Mouse (Mus musculus) neural tube, embryonic 15.5 days (tissue): ENCODE results near the gene Cd151. TPM values are rescaled to one million over a fixed set of nuclear protein-coding genes. Genes with fewer than 3 reads are reported as not detected.

Source experiments
- ATAC-seq: fragments of 200-750 bp; cut with Nextera tagmentation; 2 replicates; pipeline ENCODE4 v1.8.0; 2017; ENCODE audit warnings: mild to moderate bottlenecking, moderate TSS enrichment, moderate library complexity; ENCODE audit not compliant: low FRiP score
- H3K27ac ChIP-seq: fragments of 300-500 bp; sonication (generic); replicated peaks from 2 replicates; pipeline ENCODE4 v1.5.1; 2015; ENCODE audit warnings: mild to moderate bottlenecking, inconsistent platforms
- H3K27me3 ChIP-seq: fragments of 300-500 bp; sonication (generic); replicated peaks from 2 replicates; pipeline ENCODE4 v1.6.1; 2015; ENCODE audit warnings: inconsistent platforms
- H3K36me3 ChIP-seq: fragments of 300-500 bp; sonication (generic); 2 replicates; pipeline ENCODE4 v1.6.1; 2015; ENCODE audit warnings: inconsistent platforms
- H3K4me1 ChIP-seq: fragments of 300-500 bp; sonication (generic); 2 replicates; pipeline ENCODE4 v1.6.1; 2015; ENCODE audit warnings: inconsistent platforms
- H3K4me2 ChIP-seq: fragments of 300-500 bp; sonication (generic); 2 replicates; pipeline ENCODE4 v1.6.1; 2015; ENCODE audit warnings: inconsistent platforms, mild to moderate bottlenecking, moderate library complexity
- H3K4me3 ChIP-seq: fragments of 300-500 bp; sonication (generic); replicated peaks from 2 replicates; pipeline ENCODE4 v1.5.1; 2015; ENCODE audit warnings: mild to moderate bottlenecking, inconsistent platforms
- H3K9ac ChIP-seq: fragments of 300-500 bp; sonication (generic); replicated peaks from 2 replicates; pipeline ENCODE4 v1.6.1; 2015; ENCODE audit warnings: mild to moderate bottlenecking, inconsistent platforms
- H3K9me3 ChIP-seq: fragments of 300-500 bp; sonication (generic); replicated peaks from 2 replicates; pipeline ENCODE4 v1.6.1; 2016; ENCODE audit warnings: inconsistent platforms
- WGBS: fragments of 180-500 bp; shearing (Covaris S2); methylation state at CpG from one replicate; pipeline ENCODE4 v1.1.7; 2015; ENCODE audit warnings: mixed read lengths; 5-methylcytosine and 5-hydroxymethylcytosine counted together
- polyA plus RNA-seq: library from polyadenylated mRNA; unstranded; fragments of >200 nt; fragmentation: Nextera tagmentation; extraction: Ambion mirVana; gene quantifications from 2 replicates; pipeline ENCODE4 v1.2.1, GENCODE M21; 2015

Cd151 gene
- polyA plus RNA-seq, 1 experiment from 2014 or later, result 25.1 TPM

- Histone ChIP-seq H3K4me1 (peaks cover 3% of the 10 kb centered on the region; the same call in 1 of the 2 replicates), H3K27ac (no peak overlapping the region), H3K9me3 (no peaks in the 10 kb centered on the region), H3K4me2 (no peak overlapping the region), H3K9ac (no peak overlapping the region), H3K4me3 (no peak overlapping the region), H3K36me3 (peaks cover 39% of the 10 kb centered on the region), H3K27me3 (no peaks in the 10 kb centered on the region)
- WGBS, result 95% methylated on average over 4 of the region's 4 CpGs
- ATAC-seq, result no peak
Observed at GRCm38 (mm10) chr7:141517638-141518037, 50.4 kb downstream of the Cd151 start.

- Histone ChIP-seq H3K4me2 (no peak overlapping the region), H3K9ac (no peak overlapping the region), H3K27ac (no peak overlapping the region), H3K4me3 (no peak overlapping the region), H3K4me1 (peaks cover 3% of the 10 kb centered on the region; the same call in 1 of the 2 replicates), H3K27me3 (no peaks in the 10 kb centered on the region), H3K9me3 (no peaks in the 10 kb centered on the region), H3K36me3 (peaks cover 38% of the 10 kb centered on the region)
- 69% methylated on average over 5 of the region's 5 CpGs for WGBS
- no peak for ATAC-seq
Observed at GRCm38 (mm10) chr7:141518296-141518695, 51.1 kb downstream of the Cd151 start.

GRCm38 (mm10) chr7:141518926-141519325 is 51.7 kb downstream of the Cd151 start:
- H3K36me3 ChIP-seq, result peaks cover 32% of the 10 kb centered on the region
- no peak for ATAC-seq
- WGBS, result 64% methylated on average over 3 of the region's 3 CpGs

GRCm38 (mm10) chr7:141519795-141520194 is 52.6 kb downstream of the Cd151 start:
- Histone ChIP-seq H3K27ac (no peak overlapping the region), H3K4me3 (no peak overlapping the region), H3K27me3 (no peaks in the 10 kb centered on the region), H3K9me3 (no peaks in the 10 kb centered on the region), H3K4me1 (peaks cover 3% of the 10 kb centered on the region; the same call in 1 of the 2 replicates), H3K9ac (no peak overlapping the region), H3K4me2 (no peak overlapping the region), H3K36me3 (peaks cover 35% of the 10 kb centered on the region)
- no peak for ATAC-seq
- 87% methylated on average over 1 of the region's 1 CpGs for WGBS

More at GRCm38 (mm10) chr7:141518926-141519325, 51.7 kb downstream of the Cd151 start:
- Histone ChIP-seq H3K9ac (no peak overlapping the region), H3K4me2 (no peak overlapping the region), H3K9me3 (no peaks in the 10 kb centered on the region), H3K4me3 (no peak overlapping the region), H3K27me3 (no peaks in the 10 kb centered on the region), H3K27ac (no peak overlapping the region), H3K4me1 (peaks cover 3% of the 10 kb centered on the region; the same call in 1 of the 2 replicates)

Other genes starting within 250 kb of the Cd151 start
- 54.9 and 60.2 TPM in 2 replicates for gene Phrf1, start 238.6 kb upstream of the Cd151 start, polyA plus RNA-seq
- 2.6 and 7.8 TPM in 2 replicates for gene Irf7, start 200.9 kb upstream of the Cd151 start, polyA plus RNA-seq
- 4.2 TPM in 1 of 2 replicates, not detected in the other for gene Cdhr5, start 190.6 kb upstream of the Cd151 start, polyA plus RNA-seq
- 5.4 and 11.0 TPM in 2 replicates for gene Sct, start 188.3 kb upstream of the Cd151 start, polyA plus RNA-seq
- 0.87 and 1.3 TPM in 2 replicates for gene Drd4, start 175.4 kb upstream of the Cd151 start, polyA plus RNA-seq
- 178 and 200 TPM in 2 replicates for gene Deaf1, start 139.7 kb upstream of the Cd151 start, polyA plus RNA-seq
- 50.5 and 55.8 TPM in 2 replicates for gene Tmem80, start 139.7 kb upstream of the Cd151 start, polyA plus RNA-seq
- 0.23 and 10.7 TPM in 2 replicates for gene Eps8l2, start 128.5 kb upstream of the Cd151 start, polyA plus RNA-seq
- gene Taldo1, start 75.2 kb upstream of the Cd151 start, polyA plus RNA-seq, result 269 and 298 TPM in 2 replicates
- 49.3 and 50.4 TPM in 2 replicates for gene Gatd1, start 53.3 kb upstream of the Cd151 start, polyA plus RNA-seq
- 185 and 208 TPM in 2 replicates for gene Cend1, start 37.9 kb upstream of the Cd151 start, polyA plus RNA-seq
- gene Slc25a22, start 29.5 kb upstream of the Cd151 start, polyA plus RNA-seq, result 76.7 and 88.8 TPM in 2 replicates
- 2.7 and 5.0 TPM in 2 replicates for gene Pidd1, start 23.4 kb upstream of the Cd151 start, polyA plus RNA-seq
- gene Rplp2, start 20.0 kb upstream of the Cd151 start, polyA plus RNA-seq, result 743 and 829 TPM in 2 replicates
- 17.2 and 25.7 TPM in 2 replicates for gene Pnpla2, start 12.2 kb upstream of the Cd151 start, polyA plus RNA-seq
- 7.1 and 9.6 TPM in 2 replicates for gene Cracr2b, start 6.3 kb upstream of the Cd151 start, polyA plus RNA-seq
- gene Polr2l, start 7.7 kb downstream of the Cd151 start, polyA plus RNA-seq, result 85.3 and 89.8 TPM in 2 replicates
- 73.0 and 77.3 TPM in 2 replicates for gene Tspan4, start 7.8 kb downstream of the Cd151 start, polyA plus RNA-seq
- 50.4 and 54.4 TPM in 2 replicates for gene Chid1, start 72.5 kb downstream of the Cd151 start, polyA plus RNA-seq
- gene Ap2a2, start 94.8 kb downstream of the Cd151 start, polyA plus RNA-seq, result 105 and 109 TPM in 2 replicates
- 0.27 and 0.31 TPM in 2 replicates for gene Muc6, start 187.9 kb downstream of the Cd151 start, polyA plus RNA-seq
- 0.29 and 0.35 TPM in 2 replicates for gene Muc2, start 222.9 kb downstream of the Cd151 start, polyA plus RNA-seq